Mouse (Mus musculus): ENCODE measurements at regions not wholly inside any gene's neighbourhood (a gene's known extent, or its start where the extent isn't known, plus 50 kb on each side); places are given as distances from the start of the nearest gene placed in this dataset.
A peak's percentile ranks its signal among the peaks of the same experiment; 100 is the strongest.

DNA sequence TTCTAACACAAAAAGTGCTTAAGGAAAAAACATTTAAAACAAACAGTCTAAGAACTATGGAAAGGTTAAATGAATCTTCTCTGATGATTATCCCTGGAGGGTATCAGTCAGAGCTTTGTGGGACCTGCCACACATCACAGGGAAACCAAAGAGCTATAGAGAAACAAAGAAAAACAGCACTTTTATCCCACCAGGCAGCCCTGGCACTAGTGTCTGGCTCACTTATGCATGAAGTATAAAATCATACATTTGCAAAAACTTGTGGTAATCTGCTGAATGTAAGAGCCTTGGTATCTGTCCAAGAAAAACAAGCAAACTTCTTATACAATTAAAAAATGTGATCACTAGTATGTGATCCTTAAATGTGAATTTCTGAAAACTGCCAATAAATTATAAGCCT, 972.4 kb upstream of the Ctnnd2 start:
- DNase-seq: no peak
- intact Hi-C loops (cut with DNase I): no loop called here

DNA sequence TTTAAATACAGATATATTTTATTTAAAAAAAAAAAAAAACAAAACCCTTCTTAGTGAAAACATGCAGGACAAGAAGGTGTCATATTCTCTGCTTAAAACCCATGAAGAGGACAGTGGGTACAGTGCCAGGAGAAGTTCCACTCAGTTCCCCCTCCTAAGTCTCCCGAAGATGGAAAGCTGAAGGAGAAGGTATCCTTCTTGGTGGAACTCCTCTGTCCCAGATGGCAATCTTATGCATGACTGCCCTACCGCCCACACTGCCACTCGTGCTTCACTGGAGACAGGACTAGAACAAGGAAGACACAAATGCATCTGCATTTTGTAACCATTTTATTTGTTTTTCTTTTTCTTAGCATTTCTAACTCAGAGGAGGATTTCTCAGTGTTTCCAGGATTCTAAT, 948.7 kb upstream of the Ctnnd2 start:
- intact Hi-C loops (cut with DNase I): no loop called here
- DNase-seq: peak; percentile 81

DNA sequence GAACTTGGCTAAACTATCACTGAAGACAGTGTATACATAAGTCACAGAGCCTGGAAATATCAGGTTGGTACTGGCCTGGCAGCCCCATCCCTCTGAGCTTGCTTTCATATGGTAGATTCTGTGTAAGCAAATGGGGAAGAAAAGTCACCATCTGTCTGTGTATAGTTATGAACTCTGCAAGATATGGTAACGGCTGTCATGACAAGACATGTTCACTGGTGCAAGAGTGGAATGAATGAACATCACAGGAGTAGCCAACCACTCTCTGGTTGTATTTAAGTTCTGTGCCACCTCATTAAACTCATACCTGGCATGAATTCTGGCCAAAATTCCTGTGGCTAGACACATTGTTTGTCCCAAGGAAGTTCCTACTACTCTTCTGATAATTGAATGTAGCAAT, 945.5 kb upstream of the Ctnnd2 start:
- DNase-seq: peak; percentile 15
- intact Hi-C loops (cut with DNase I): no loop called here

DNA sequence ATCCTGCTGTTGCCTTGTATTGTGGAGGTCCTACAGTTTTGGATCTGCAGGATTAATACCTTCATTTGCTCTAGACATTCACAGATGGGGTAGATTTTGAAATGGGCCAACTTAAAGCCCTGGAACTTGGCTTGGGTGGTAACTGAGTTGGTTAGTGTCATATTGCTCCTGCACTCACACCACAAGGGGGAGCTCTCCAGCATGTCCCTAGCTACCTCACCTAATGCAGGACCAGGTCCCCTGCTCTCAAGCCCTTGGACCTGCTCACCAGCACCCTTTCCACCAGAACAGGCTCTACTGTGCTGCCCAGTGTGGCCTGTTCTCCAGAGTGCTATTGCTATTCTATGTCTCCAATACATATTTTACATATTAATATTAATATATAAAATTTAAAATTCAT, 937.8 kb upstream of the Ctnnd2 start:
- DNase-seq: no peak

DNA sequence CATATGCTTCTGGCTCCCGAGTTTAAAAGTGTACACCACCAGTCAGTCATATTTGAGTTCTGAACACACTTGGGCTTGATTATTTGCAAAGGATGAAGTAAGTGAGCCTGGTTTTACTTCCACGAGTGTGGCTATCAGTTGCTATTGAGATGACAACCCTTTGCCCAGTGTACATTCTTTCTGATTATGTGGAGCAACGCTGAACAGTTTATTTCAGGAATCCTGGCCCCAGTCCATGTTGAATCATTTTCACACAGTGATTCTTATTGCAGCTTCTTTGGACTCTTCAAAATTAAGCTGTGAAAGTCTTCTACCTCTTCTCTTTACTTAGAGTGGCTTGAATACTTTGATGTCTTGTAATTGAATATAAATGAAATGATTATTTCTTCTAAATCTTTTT, 917.2 kb upstream of the Ctnnd2 start:
- no peak for DNase-seq
- intact Hi-C loops (cut with DNase I): no loop called here

More for the DNA sequence above, 937.8 kb upstream of the Ctnnd2 start:
- intact Hi-C loops (cut with DNase I): no loop called here

DNA sequence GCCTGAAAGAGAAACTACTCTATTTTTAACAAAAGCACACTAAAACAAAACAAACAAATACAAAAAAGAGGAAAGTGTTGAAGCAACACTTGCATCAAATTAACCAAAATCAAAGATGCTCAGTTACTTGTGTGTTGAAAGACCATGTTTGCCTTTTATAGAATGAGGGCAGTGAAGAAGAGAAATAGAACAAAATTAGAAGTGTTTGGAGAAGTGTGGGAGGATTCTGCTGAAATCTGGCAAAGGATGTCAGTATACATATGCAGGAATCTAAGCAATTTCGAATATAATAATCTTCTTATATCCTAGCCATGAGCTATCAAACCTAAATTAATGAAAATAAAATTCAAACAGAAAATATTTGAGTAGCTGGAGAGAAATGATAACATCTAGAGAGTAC, 905.6 kb upstream of the Ctnnd2 start:
- DNase-seq: no peak
- intact Hi-C loops (cut with DNase I): no loop called here

DNA sequence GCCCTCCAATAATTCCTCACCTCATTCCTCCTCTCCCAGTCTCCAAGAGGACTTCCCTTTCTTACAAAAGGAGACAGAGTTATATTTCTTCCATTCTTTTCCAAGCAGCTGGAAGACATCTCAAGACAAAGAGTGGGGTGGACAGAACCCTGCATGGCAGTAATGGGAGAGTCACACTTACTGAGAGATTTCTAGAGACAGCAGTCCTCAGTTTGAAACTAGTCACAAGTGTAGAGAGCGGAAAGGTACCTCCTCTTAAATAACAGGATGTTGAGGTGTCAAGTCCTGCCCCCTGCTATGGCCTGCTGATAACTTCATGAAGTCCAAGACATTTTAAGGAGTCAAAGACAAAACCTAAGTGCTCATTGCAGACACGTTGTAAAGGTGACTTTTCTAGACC, 875.9 kb upstream of the Ctnnd2 start:
- intact Hi-C loops (cut with DNase I): no loop called here
- DNase-seq: no peak
